Mouse (Mus musculus) erythroblast, embryonic 14.5 days (primary cell): ENCODE data around the gene Fam81a.

Source experiments
- GATA1 ChIP-seq: IDR thresholded peaks from 2 replicates; pipeline ENCODE4 v1.6.1; 2012; ENCODE audit warnings: low read length, inconsistent platforms, mixed read lengths
- TAL1 ChIP-seq: IDR thresholded peaks from 3 replicates; pipeline ENCODE4 v1.6.1; 2012; ENCODE audit warnings: low read length, inconsistent platforms, mixed read lengths

- TF ChIP-seq GATA1: no peak
- no peak for TF ChIP-seq TAL1
Observed at GRCm38 (mm10) chr9:70082357-70083204, 59.8 kb downstream of the Fam81a start.
